Mouse (Mus musculus) CD8-positive naive resting alpha-beta T cell, adult 2 months (primary cell): ENCODE results near the gene Xrra1.
"Not testable (repeated sequence)": the region's sequence is repeated elsewhere in the genome, so short reads cannot be mapped to it uniquely, and the experiment has no call there.

ENCODE experiments used
- DNase-seq, 2 experiments: peaks; one replicate each; pipeline ENCODE4 v3.0.0; 2022; ENCODE audit warnings: low read depth in 2 of 2, low spot score in 2 of 2

Xrra1 gene

GRCm38 (mm10) chr7:99945939-99946338 lies 87.0 kb downstream of the Xrra1 start:
- no peak for DNase-seq

- DNase-seq = no peak
Observed at GRCm38 (mm10) chr7:99946356-99946755, 87.4 kb downstream of the Xrra1 start.

GRCm38 (mm10) chr7:99947329-99947728 lies 88.4 kb downstream of the Xrra1 start:
- no peak for DNase-seq

GRCm38 (mm10) chr7:99953442-99954098 lies 94.7 kb downstream of the Xrra1 start:
- no peak for DNase-seq

- DNase-seq = no peak
Observed at GRCm38 (mm10) chr7:99954212-99954611, 95.3 kb downstream of the Xrra1 start.

- no peak for DNase-seq
Observed at GRCm38 (mm10) chr7:99956095-99956494, 97.2 kb downstream of the Xrra1 start.

- DNase-seq = no peak
Observed at GRCm38 (mm10) chr7:99957226-99957965, 98.5 kb downstream of the Xrra1 start.

GRCm38 (mm10) chr7:99960571-99960970 lies 101.7 kb downstream of the Xrra1 start:
- DNase-seq = not testable (repeated sequence)

GRCm38 (mm10) chr7:99961518-99961917 lies 102.6 kb downstream of the Xrra1 start:
- no peak for DNase-seq

GRCm38 (mm10) chr7:99962536-99963236 lies 103.8 kb downstream of the Xrra1 start:
- DNase-seq = no peak

- DNase-seq = no peak
Observed at GRCm38 (mm10) chr7:99963237-99963860, 104.4 kb downstream of the Xrra1 start.

GRCm38 (mm10) chr7:99965020-99965841 lies 106.3 kb downstream of the Xrra1 start:
- DNase-seq = no peak

GRCm38 (mm10) chr7:99966011-99966721 lies 107.2 kb downstream of the Xrra1 start:
- DNase-seq = no peak
